Mouse (Mus musculus): ENCODE data around the gene Dcbld1. TPM values are rescaled to one million over a fixed set of nuclear protein-coding genes. Genes with fewer than 3 reads are reported as not detected.
A peak's percentile ranks its signal among the peaks of the same experiment; 100 is the strongest.
"Not testable (repeated sequence)": the region's sequence is repeated elsewhere in the genome, so short reads cannot be mapped to it uniquely, and the experiment has no call there.

Dcbld1 gene
- polyA plus RNA-seq, 1 experiment from 2014 or later: 42.0 TPM

DNA sequence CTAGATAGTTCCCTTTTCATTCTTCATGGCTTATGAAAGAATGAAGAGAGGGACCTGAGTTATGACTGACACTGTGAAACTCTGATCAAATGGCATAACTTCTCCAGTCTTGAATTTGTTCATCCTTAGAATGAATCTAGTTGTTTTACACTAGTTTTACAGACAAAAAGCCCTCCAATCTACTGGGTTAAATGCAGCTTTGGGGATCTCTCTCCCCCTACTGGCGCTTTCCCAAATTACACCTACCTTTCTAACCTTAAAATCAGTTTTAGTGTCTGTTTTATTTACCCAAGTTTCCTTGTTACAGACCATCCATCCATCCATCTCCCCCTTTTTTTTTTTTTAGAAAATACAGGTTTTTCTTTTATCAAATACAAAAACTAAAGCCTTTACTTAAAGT is 97.6 kb downstream of the Dcbld1 start:
- Histone ChIP-seq H3K9me3 (no peaks in the 10 kb centered on the region), H3K4me3 (no peak overlapping the region), H3K4me2 (replicated peaks) (no peak overlapping the region), H3K27me3 (replicated peaks) (no peaks in the 10 kb centered on the region), H3K4me1 (no peaks in the 10 kb centered on the region), H3K36me3 (peaks cover 6% of the 10 kb centered on the region; the same call in 1 of the 2 replicates), H3K27ac (no peak overlapping the region), H3K9ac (no peak overlapping the region)
- 3% methylated on average over 1 of the region's 1 CpGs for WGBS
- no peak for ATAC-seq (ENCODE audit: low FRiP score, low read depth)

DNA sequence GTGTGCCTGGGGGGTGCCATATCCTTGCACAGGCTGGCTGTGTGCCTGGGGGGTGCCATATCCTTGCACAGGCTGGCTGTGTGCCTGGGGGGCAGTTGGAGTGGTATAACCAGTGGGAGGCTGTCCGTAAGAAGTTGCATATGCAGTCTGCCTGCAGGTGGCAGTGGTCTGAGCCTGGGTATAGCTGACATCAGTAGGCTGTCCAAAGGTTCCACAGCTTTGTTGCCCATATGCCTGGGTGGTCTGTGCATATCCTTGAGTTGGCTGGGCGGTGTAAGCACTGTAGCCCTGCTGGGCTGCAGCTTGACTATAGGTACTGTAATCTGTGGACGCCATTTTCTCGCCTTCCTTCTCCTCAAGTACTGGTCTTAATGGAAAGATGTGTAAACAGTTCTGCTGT is 109.9 kb downstream of the Dcbld1 start:
- H3K4me3 ChIP-seq; H3K4me2 ChIP-seq (replicated peaks); H3K27me3 ChIP-seq (replicated peaks); H3K27ac ChIP-seq; H3K4me1 ChIP-seq; H3K9ac ChIP-seq; H3K9me3 ChIP-seq: not testable (repeated sequence)
- ATAC-seq (ENCODE audit: low FRiP score, low read depth): 0 out of 2 replicates have a peak, but pooled peaks have one; percentile 37
- H3K36me3 ChIP-seq: peaks cover 61% of the 10 kb centered on the region
- 95% methylated on average over 4 of the region's 4 CpGs for WGBS

DNA sequence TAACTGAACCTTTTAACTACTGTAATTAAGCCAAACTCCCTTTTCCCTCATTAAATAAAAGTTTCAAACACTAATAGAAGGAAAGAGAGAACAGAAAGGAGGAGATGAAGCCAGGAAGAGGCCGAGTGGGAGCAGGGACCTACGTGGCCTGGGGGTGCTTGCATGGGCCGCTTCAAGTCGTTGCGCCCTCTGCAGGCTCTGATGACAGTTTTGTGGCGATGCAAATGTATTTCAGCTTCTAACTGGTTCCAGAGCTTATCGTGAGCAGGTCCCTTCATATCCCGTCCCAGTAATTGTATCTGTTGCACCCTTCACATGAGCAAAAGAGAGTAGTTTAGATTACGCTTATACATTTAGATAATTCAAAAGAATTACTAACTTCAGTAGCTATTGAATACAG is 119.8 kb downstream of the Dcbld1 start:
- WGBS: 79% methylated on average over 9 of the region's 9 CpGs
- Histone ChIP-seq H3K27me3 (replicated peaks) (no peaks in the 10 kb centered on the region), H3K36me3 (peaks cover 27% of the 10 kb centered on the region), H3K4me3 (no peak overlapping the region), H3K9me3 (no peaks in the 10 kb centered on the region), H3K4me2 (replicated peaks) (no peak overlapping the region), H3K27ac (no peak overlapping the region), H3K9ac (no peak overlapping the region), H3K4me1 (no peaks in the 10 kb centered on the region)
- ATAC-seq (ENCODE audit: low FRiP score, low read depth): no peak

DNA sequence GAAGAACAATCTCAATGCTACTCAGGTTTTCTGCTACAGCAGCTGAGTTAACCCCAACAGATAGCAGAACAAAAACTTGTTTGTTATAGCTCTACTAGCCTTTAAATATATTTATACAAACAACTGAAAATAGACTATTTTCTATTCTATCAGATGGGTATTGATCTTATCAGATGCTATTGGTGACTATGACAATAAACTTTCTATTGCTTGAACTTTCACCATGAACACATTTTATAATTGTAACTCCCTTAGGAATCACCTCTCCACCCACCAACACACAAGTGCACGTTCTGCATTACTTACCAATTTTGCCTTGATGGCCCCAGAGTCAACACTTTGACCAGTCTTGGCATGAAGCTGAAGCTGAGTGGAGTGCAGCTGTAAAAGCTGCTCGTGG is 125.0 kb downstream of the Dcbld1 start, which contains the start of gene Gm26741:
TSS of gene Gm26741 (plus strand) at position 301 of the 400 bp plus-strand sequence.
- WGBS: 90% methylated on average over 2 of the region's 2 CpGs
- no peak within 1 kb of the TSS for H3K9ac ChIP-seq
- no peaks in the 10 kb centered on the region for H3K4me1 ChIP-seq
- H3K4me2 ChIP-seq (replicated peaks): no peak within 1 kb of the TSS
- H3K27ac ChIP-seq: no peak within 1 kb of the TSS
- H3K27me3 ChIP-seq (replicated peaks): no peaks in the 10 kb centered on the region
- H3K9me3 ChIP-seq: no peaks in the 10 kb centered on the region
- no peak for ATAC-seq (ENCODE audit: low FRiP score, low read depth)
- no peaks in the 10 kb centered on the region; the same call in 1 of the 2 replicates for H3K36me3 ChIP-seq
- H3K4me3 ChIP-seq: no peak within 1 kb of the TSS

DNA sequence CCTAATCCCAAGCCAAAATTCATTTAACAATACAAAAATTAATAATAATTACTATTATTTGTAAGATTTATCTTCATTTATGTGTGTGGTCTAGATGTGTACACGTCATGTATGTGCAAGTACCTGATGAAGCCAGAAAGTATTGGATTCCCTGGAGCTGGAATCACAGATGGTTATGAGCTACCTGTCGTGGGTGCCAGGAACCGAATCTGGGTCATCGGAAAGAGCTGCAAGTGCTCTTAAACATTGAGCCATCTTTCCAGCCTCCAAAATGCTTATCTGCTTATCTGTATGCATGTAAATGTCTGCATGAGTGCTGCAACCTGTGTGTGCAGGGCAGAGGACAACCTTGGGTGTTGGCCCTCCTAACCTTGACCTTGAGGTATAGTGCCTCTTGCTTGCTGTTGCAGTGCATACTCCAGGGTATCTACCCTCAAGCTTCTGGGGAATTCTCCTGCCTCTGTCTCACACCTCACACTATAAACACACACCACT is 126.9 kb downstream of the Dcbld1 start:
- Histone ChIP-seq H3K36me3 (no peaks in the 10 kb centered on the region; the same call in 1 of the 2 replicates), H3K4me3 (no peak overlapping the region), H3K4me1 (no peaks in the 10 kb centered on the region), H3K9ac (no peak overlapping the region), H3K9me3 (no peaks in the 10 kb centered on the region), H3K27me3 (replicated peaks) (no peaks in the 10 kb centered on the region), H3K27ac (no peak overlapping the region), H3K4me2 (replicated peaks) (no peak overlapping the region)
- ATAC-seq (ENCODE audit: low FRiP score, low read depth): no peak
- 96% methylated on average over 4 of the region's 4 CpGs for WGBS

DNA sequence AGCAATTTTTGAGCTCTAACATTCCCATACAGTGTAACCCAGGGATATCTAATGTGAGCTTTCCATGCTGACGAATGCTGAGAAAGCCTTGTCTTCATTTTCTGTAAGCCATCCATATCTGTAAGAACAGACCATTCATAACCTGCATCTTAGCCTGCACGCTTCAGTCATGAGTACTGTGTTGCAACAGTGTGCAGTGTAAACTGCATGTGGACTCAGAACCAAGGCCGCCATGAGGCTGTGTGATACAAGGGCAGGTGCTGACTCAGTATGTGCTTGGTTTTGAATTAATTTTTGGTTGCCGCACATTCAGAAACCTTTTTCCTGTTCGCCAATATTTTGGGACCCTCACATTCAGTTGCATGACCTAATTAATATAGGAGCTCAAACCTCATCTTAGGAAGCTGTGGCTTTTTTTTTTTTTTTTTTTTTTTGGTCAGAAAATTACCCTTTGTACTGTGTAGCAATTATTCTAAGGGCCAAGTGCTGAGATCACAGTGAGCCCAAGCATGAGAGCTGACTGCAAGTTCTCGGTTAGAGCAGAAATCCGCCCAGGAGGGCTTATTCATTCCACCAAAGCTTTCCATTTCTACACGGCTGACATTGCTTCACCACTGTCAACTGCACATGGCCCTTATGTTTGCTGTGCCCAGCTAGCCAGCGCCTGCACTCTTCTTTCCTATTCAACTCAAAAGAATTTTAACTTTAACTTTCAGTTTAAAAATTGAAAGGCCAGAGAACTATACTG is 127.6 kb downstream of the Dcbld1 start:
- Histone ChIP-seq H3K27ac (no peak overlapping the region), H3K4me2 (replicated peaks) (no peak overlapping the region), H3K36me3 (no peaks in the 10 kb centered on the region; the same call in 1 of the 2 replicates), H3K4me3 (no peak overlapping the region), H3K4me1 (no peaks in the 10 kb centered on the region), H3K27me3 (replicated peaks) (no peaks in the 10 kb centered on the region), H3K9ac (no peak overlapping the region), H3K9me3 (no peaks in the 10 kb centered on the region)
- 92% methylated on average over 9 of the region's 9 CpGs for WGBS
- no peak for ATAC-seq (ENCODE audit: low FRiP score, low read depth)

DNA sequence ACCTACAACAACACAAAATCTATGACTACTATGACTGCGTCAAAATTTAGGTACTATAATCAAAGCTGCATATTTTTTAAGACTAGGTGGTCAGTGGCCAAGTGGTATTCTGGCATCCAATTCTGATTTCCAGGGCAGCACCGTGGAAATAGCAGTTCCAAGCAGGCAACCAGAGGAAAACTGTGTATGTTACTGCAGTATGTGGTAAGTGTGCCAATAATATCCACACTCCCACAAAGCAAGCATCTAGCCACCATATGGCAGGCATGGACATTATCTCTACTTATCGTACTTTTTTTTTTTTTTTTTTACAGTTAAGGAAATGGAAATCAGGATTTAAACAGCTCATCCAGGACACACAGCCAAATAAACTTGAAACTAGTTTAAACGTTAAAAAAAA is 135.0 kb downstream of the Dcbld1 start:
- WGBS: 92% methylated on average over 4 of the region's 4 CpGs
- Histone ChIP-seq H3K4me1 (no peaks in the 10 kb centered on the region), H3K9ac (no peak overlapping the region), H3K4me2 (replicated peaks) (no peak overlapping the region), H3K27ac (no peak overlapping the region), H3K4me3 (no peak overlapping the region), H3K36me3 (no peaks in the 10 kb centered on the region), H3K9me3 (no peaks in the 10 kb centered on the region), H3K27me3 (replicated peaks) (no peaks in the 10 kb centered on the region)
- ATAC-seq (ENCODE audit: low FRiP score, low read depth): no peak

Other genes with a start within 250 kb of the Dcbld1 start
- 8.0 and 11.3 TPM in 2 replicates for gene Vgll2, start 211.1 kb upstream of the Dcbld1 start, polyA plus RNA-seq (2016; fragmentation: Nextera tagmentation; extraction: Ambion mirVana)
- not detected in 2 replicates for gene Ros1, start 38.4 kb upstream of the Dcbld1 start, polyA plus RNA-seq (2016; fragmentation: Nextera tagmentation; extraction: Ambion mirVana)
- not detected in 2 replicates for gene Gm26741, start 125.1 kb downstream of the Dcbld1 start, polyA plus RNA-seq (2016; fragmentation: Nextera tagmentation; extraction: Ambion mirVana)
- gene Gopc, start 148.5 kb downstream of the Dcbld1 start, polyA plus RNA-seq (2016; fragmentation: Nextera tagmentation; extraction: Ambion mirVana): 31.7 and 35.6 TPM in 2 replicates
- gene Nepn, start 155.4 kb downstream of the Dcbld1 start, polyA plus RNA-seq (2016; fragmentation: Nextera tagmentation; extraction: Ambion mirVana): not detected in 2 replicates
- gene Nus1, start 183.9 kb downstream of the Dcbld1 start, polyA plus RNA-seq (2016; fragmentation: Nextera tagmentation; extraction: Ambion mirVana): 17.0 and 17.2 TPM in 2 replicates